Mouse (Mus musculus): ENCODE measurements around the gene Clstn2. TPM values are rescaled to one million over a fixed set of nuclear protein-coding genes. Genes with fewer than 3 reads are reported as not detected.

The Clstn2 gene
- total and polyA plus RNA-seq, 2 experiments: 0.28 to 0.31 TPM

GRCm38 (mm10) chr9:97495056-97495455 is 537.9 kb downstream of the Clstn2 start:
- no peaks in the 10 kb centered on the region for H3K27me3 ChIP-seq (ENCODE audit: control insufficient read depth, insufficient read depth, low read length)
- 94% methylated on average over 6 of the region's 6 CpGs for WGBS
- no peaks in the 10 kb centered on the region for H3K4me1 ChIP-seq (ENCODE audit: control insufficient read depth, insufficient read depth, low read length)
- H3K9ac ChIP-seq (ENCODE audit: low read depth, low read length): no peak overlapping the region
- no peak overlapping the region for H3K27ac ChIP-seq (replicated peaks; ENCODE audit: insufficient read depth, low read depth, low read length)
- no peaks in the 10 kb centered on the region for H3K36me3 ChIP-seq (ENCODE audit: control insufficient read depth, insufficient read depth, low read length)
- DNase-seq (ENCODE audit: extremely low read depth, low read depth, low spot score): no peak
- H3K79me2 ChIP-seq (ENCODE audit: control insufficient read depth, insufficient read depth, low read length): no peaks in the 10 kb centered on the region
- TF ChIP-seq CTCF (IDR thresholded peaks at IDR 0.05; ENCODE audit: low read depth, low read length): no peak
- no peak for TF ChIP-seq POLR2A (IDR thresholded peaks at IDR 0.05; ENCODE audit: extremely low read depth, insufficient read depth, low read length)
- no peak overlapping the region for H3K4me3 ChIP-seq (ENCODE audit: insufficient read depth, low read depth, low read length)

GRCm38 (mm10) chr9:97491626-97492025 is 541.4 kb downstream of the Clstn2 start:
- DNase-seq (ENCODE audit: extremely low read depth, low read depth, low spot score): no peak
- H3K27ac ChIP-seq (replicated peaks; ENCODE audit: insufficient read depth, low read depth, low read length): no peak overlapping the region
- no peak overlapping the region for H3K4me3 ChIP-seq (ENCODE audit: insufficient read depth, low read depth, low read length)
- no peaks in the 10 kb centered on the region for H3K27me3 ChIP-seq (ENCODE audit: control insufficient read depth, insufficient read depth, low read length)
- WGBS: 77% methylated on average over 2 of the region's 2 CpGs
- no peaks in the 10 kb centered on the region for H3K4me1 ChIP-seq (ENCODE audit: control insufficient read depth, insufficient read depth, low read length)
- TF ChIP-seq POLR2A (IDR thresholded peaks at IDR 0.05; ENCODE audit: extremely low read depth, insufficient read depth, low read length): no peak
- TF ChIP-seq CTCF (IDR thresholded peaks at IDR 0.05; ENCODE audit: low read depth, low read length): no peak
- H3K36me3 ChIP-seq (ENCODE audit: control insufficient read depth, insufficient read depth, low read length): no peaks in the 10 kb centered on the region
- H3K79me2 ChIP-seq (ENCODE audit: control insufficient read depth, insufficient read depth, low read length): no peaks in the 10 kb centered on the region
- H3K9ac ChIP-seq (ENCODE audit: low read depth, low read length): no peak overlapping the region

- no peak overlapping the region for H3K9ac ChIP-seq (ENCODE audit: low read depth, low read length)
- no peaks in the 10 kb centered on the region for H3K79me2 ChIP-seq (ENCODE audit: control insufficient read depth, insufficient read depth, low read length)
- no peak overlapping the region for H3K4me3 ChIP-seq (ENCODE audit: insufficient read depth, low read depth, low read length)
- 16% methylated on average over 2 of the region's 2 CpGs for WGBS
- no peak for TF ChIP-seq POLR2A (IDR thresholded peaks at IDR 0.05; ENCODE audit: extremely low read depth, insufficient read depth, low read length)
- no peak for TF ChIP-seq CTCF (IDR thresholded peaks at IDR 0.05; ENCODE audit: low read depth, low read length)
- H3K4me1 ChIP-seq (ENCODE audit: control insufficient read depth, insufficient read depth, low read length): no peaks in the 10 kb centered on the region
- no peak overlapping the region for H3K27ac ChIP-seq (replicated peaks; ENCODE audit: insufficient read depth, low read depth, low read length)
- H3K36me3 ChIP-seq (ENCODE audit: control insufficient read depth, insufficient read depth, low read length): no peaks in the 10 kb centered on the region
- peak; percentile 98 for DNase-seq (ENCODE audit: extremely low read depth, low read depth, low spot score)
- no peaks in the 10 kb centered on the region for H3K27me3 ChIP-seq (ENCODE audit: control insufficient read depth, insufficient read depth, low read length)
Measured at GRCm38 (mm10) chr9:97490591-97491176, 542.3 kb downstream of the Clstn2 start.

- no peak for DNase-seq (ENCODE audit: extremely low read depth, low read depth, low spot score)
- 74% methylated on average over 7 of the region's 7 CpGs for WGBS
- Histone ChIP-seq H3K9ac (ENCODE audit: low read depth, low read length) (no peak overlapping the region), H3K79me2 (ENCODE audit: control insufficient read depth, insufficient read depth, low read length) (no peaks in the 10 kb centered on the region), H3K27ac (replicated peaks; ENCODE audit: insufficient read depth, low read depth, low read length) (no peak overlapping the region), H3K27me3 (ENCODE audit: control insufficient read depth, insufficient read depth, low read length) (no peaks in the 10 kb centered on the region), H3K36me3 (ENCODE audit: control insufficient read depth, insufficient read depth, low read length) (no peaks in the 10 kb centered on the region), H3K4me1 (ENCODE audit: control insufficient read depth, insufficient read depth, low read length) (no peaks in the 10 kb centered on the region), H3K4me3 (ENCODE audit: insufficient read depth, low read depth, low read length) (no peak overlapping the region)
- TF ChIP-seq POLR2A (IDR thresholded peaks at IDR 0.05; ENCODE audit: extremely low read depth, insufficient read depth, low read length) (no peak), CTCF (IDR thresholded peaks at IDR 0.05; ENCODE audit: low read depth, low read length) (no peak)
Measured at GRCm38 (mm10) chr9:97486826-97487225, 546.2 kb downstream of the Clstn2 start.

- DNase-seq (ENCODE audit: extremely low read depth, low read depth, low spot score): no peak
- WGBS: 61% methylated on average over 1 of the region's 1 CpGs
- Histone ChIP-seq H3K79me2 (ENCODE audit: control insufficient read depth, insufficient read depth, low read length) (no peaks in the 10 kb centered on the region), H3K4me1 (ENCODE audit: control insufficient read depth, insufficient read depth, low read length) (no peaks in the 10 kb centered on the region), H3K27me3 (ENCODE audit: control insufficient read depth, insufficient read depth, low read length) (no peaks in the 10 kb centered on the region), H3K36me3 (ENCODE audit: control insufficient read depth, insufficient read depth, low read length) (no peaks in the 10 kb centered on the region), H3K4me3 (ENCODE audit: insufficient read depth, low read depth, low read length) (no peak overlapping the region), H3K27ac (replicated peaks; ENCODE audit: insufficient read depth, low read depth, low read length) (no peak overlapping the region), H3K9ac (ENCODE audit: low read depth, low read length) (no peak overlapping the region)
- no peak for TF ChIP-seq POLR2A (IDR thresholded peaks at IDR 0.05; ENCODE audit: extremely low read depth, insufficient read depth, low read length)
- TF ChIP-seq CTCF (IDR thresholded peaks at IDR 0.05; ENCODE audit: low read depth, low read length): no peak
Measured at GRCm38 (mm10) chr9:97481187-97481586, 551.8 kb downstream of the Clstn2 start.

- H3K36me3 ChIP-seq (ENCODE audit: control insufficient read depth, insufficient read depth, low read length): no peaks in the 10 kb centered on the region
Measured at GRCm38 (mm10) chr9:97476961-97477360, 556.0 kb downstream of the Clstn2 start.

More at GRCm38 (mm10) chr9:97476961-97477360, 556.0 kb downstream of the Clstn2 start:
- no peak for DNase-seq (ENCODE audit: extremely low read depth, low read depth, low spot score)
- Histone ChIP-seq H3K9ac (ENCODE audit: low read depth, low read length) (no peak overlapping the region), H3K4me3 (ENCODE audit: insufficient read depth, low read depth, low read length) (no peak overlapping the region), H3K27me3 (ENCODE audit: control insufficient read depth, insufficient read depth, low read length) (no peaks in the 10 kb centered on the region), H3K79me2 (ENCODE audit: control insufficient read depth, insufficient read depth, low read length) (no peaks in the 10 kb centered on the region), H3K4me1 (ENCODE audit: control insufficient read depth, insufficient read depth, low read length) (no peaks in the 10 kb centered on the region), H3K27ac (replicated peaks; ENCODE audit: insufficient read depth, low read depth, low read length) (no peak overlapping the region)
- TF ChIP-seq POLR2A (IDR thresholded peaks at IDR 0.05; ENCODE audit: extremely low read depth, insufficient read depth, low read length): no peak
- no peak for TF ChIP-seq CTCF (IDR thresholded peaks at IDR 0.05; ENCODE audit: low read depth, low read length)
- 54% methylated on average over 2 of the region's 2 CpGs for WGBS

Data from liver, adult 2 months (tissue).